Mouse (Mus musculus) Patski (cell line): ENCODE results near the gene Hnrnpf. TPM values are rescaled to one million over a fixed set of nuclear protein-coding genes. Genes with fewer than 3 reads are reported as not detected.
"Not testable (repeated sequence)": the region's sequence is repeated elsewhere in the genome, so short reads cannot be mapped to it uniquely, and the experiment has no call there.

Experiments
- ATAC-seq: fragments of 100-300 bp; one replicate; pipeline ENCODE4 v1.8.0; 2021
- CTCF ChIA-PET: fragments of 350-600 bp; sonication (Branson Sonifier 250); formaldehyde crosslinking; loops from one replicate; lab custom pipeline; 2022; ENCODE audit warnings: inconsistent platforms; lab: Charles Lee
- POLR2A ChIA-PET: fragments of 350-600 bp; sonication (Branson Sonifier 250); formaldehyde crosslinking; loops from one replicate; lab custom pipeline; 2022; ENCODE audit warnings: antibody characterized with exemption, inconsistent platforms; lab: Charles Lee
- DNase-seq: peaks from one replicate; pipeline ENCODE4 v3.0.0-alpha.2; 2011; ENCODE audit warnings: low read depth, low spot score
- H3K27me3 ChIP-seq: fragments of 371-371 bp; one replicate; pipeline ENCODE4 v1.5.1; 2021
- CTCF ChIP-seq: fragments of 100-300 bp; IDR thresholded peaks from one replicate; pipeline ENCODE4 v1.5.1; 2021
- in situ Hi-C: fragments of 300-500 bp; cut with MboI; formaldehyde crosslinking; loops from 3 replicates; pipeline ENCODE4 v1.11.1; 2018; ENCODE audit warnings: low pct_unique_long_range_greater_than_20kb, mixed read lengths
- polyA plus RNA-seq: library from polyadenylated mRNA; unstranded; gene quantifications from one replicate; pipeline ENCODE4 v1.2.3, GENCODE M21; 2021

Hnrnpf gene
- polyA plus RNA-seq: 521 TPM

DNA sequence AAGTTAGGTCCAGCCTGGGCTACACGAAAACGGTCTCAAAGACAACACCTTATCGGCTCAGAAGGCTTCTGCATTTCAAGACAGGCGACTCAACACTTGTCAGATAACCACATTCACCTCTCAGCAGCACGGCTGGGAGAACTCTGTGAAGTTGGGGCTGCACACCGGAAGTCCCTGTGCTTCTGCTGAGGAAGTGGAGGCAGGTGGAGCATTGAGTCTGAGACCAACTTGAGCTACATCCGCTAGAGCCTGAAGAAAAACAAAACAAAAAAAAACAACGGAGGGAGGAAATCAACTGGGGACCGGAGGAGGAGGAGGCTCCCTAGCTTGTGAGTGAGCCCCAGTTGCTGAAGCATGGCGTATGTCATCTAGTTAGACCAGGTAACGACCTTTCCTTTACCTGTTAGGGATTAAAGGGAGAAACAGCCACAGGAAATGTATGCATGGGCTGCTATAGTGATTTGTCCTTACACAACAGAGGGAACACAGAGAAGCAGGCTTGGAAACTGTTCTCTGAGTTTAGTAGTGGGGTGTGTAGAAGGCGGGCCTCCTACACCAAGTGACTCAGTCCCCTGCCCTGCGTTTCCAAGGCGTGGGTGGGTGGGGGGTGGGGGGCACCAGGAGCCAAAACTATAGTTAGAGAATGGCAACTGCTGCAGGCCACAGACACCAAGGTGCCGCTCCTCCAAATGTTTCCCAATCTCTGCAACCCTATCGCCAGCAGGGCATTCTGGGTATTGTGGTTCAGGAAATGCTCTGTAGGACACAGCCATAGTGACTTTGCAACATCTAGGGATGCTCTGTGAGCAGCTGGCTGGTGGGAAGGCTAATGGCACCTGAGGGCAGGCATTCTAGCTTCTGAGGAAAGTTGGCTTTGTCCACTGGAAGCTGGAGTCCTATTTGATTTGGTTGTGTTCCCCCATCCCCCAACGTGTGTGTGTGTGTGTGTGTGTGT lies at the start of gene Hnrnpf:
TSS of gene Hnrnpf (plus strand) at position 199 of the 955 bp plus-strand sequence.
- H3K27me3 ChIP-seq: no peaks in the 10 kb centered on the region
- ChIA-PET POLR2A (no interaction called here), CTCF (interaction anchor here (1.3 to 2.0 kb wide), 2 partner anchors 9 to 12 kb away, joined by 3 to 5 read pairs; no protein-coding TSS in a partner anchor)
- in situ Hi-C loops: no loop called here
- DNase-seq: no peak
- no peak for TF ChIP-seq CTCF
- ATAC-seq: no peak

DNA sequence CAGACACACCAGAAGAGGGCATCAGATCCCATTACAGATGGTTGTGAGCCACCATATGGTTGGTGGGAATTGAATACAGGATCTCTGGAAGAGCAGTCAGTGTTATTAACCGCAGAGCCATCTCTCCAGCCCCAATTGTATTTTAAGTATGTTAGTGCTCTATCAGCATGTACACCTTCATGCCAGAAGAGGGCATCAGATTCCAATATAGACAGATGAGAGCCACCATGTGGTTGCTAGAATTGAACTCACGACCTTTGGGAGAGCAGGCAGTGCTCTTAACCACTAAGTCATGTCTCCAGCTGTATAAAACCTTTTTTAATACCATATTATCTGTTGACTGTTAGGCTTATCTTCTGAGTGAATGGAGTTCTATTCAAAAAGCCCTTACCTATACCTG lies 48.4 kb upstream of the Hnrnpf start:
- ChIA-PET CTCF (interaction anchor here (0.9 kb wide), 1 partner anchor 8 kb away, joined by 3 read pairs; no protein-coding TSS in a partner anchor), POLR2A (no interaction called here)
- DNase-seq (no peak), ATAC-seq (no peak)
- TF ChIP-seq CTCF: peak; percentile 65
- no peaks in the 10 kb centered on the region for H3K27me3 ChIP-seq
- in situ Hi-C loops: loop anchor here (5.0 to 25.0 kb wide), 2 partner anchors 156 to 536 kb away; no protein-coding TSS in a partner anchor

DNA sequence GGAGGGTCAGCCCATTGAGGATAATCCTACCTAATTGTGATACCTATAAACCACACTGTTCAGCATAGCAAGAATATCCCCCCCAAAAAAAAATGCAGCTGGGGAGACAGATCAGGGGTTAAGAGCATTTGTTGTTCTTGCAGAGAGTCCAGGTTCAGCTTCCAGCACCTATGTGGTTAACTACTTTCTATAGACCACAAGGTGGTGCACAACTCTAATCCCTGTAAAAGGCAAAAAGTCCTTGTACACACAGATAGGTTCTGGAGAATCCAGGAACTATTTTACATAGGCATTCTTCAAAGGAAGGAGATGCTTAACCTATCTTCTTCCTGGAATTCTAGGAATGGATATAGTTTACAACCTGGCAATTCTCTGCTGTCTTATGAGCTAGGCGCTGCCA lies 42.1 kb upstream of the Hnrnpf start:
- ChIA-PET CTCF (interaction anchor here (1.7 kb wide), 1 partner anchor 63 kb away, joined by 4 read pairs; no protein-coding TSS in a partner anchor), POLR2A (interaction anchor here (1.4 kb wide), 1 partner anchor 23 kb away, joined by 3 read pairs; no protein-coding TSS in a partner anchor)
- in situ Hi-C loops: loop anchor here (25.0 kb wide), 1 partner anchor 529 kb away; no protein-coding TSS in a partner anchor
- H3K27me3 ChIP-seq: no peaks in the 10 kb centered on the region
- TF ChIP-seq CTCF: peak; percentile 27
- no peak for DNase-seq
- no peak for ATAC-seq

DNA sequence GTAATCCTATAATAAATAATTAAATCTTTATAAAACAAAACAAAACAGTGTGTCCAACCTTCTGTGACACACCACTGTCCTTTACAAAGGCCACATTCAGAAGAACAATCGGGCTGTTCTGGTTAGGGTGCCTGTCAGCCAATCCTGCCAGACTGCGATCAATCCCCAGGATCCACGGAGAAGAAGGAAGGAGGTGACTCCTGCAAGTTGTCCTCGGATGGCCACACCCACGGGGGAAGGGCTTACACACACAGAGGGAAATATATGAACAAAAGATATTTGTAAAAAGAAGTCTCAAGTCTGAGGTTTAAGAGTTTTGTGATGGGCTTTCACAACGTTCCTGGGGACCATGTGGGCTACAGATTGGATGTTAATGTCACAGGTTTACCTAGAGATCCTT lies 38.3 kb upstream of the Hnrnpf start, which contains the start of gene Zfp239:
TSS of gene Zfp239 (plus strand) at position 253 of the 400 bp plus-strand sequence.
- DNase-seq (no peak), ATAC-seq (no peak)
- ChIA-PET CTCF (no interaction called here), POLR2A (no interaction called here)
- H3K27me3 ChIP-seq: no peaks in the 10 kb centered on the region
- in situ Hi-C loops: loop anchor here (25.0 kb wide), 1 partner anchor 525 kb away; no protein-coding TSS in a partner anchor
- no peak for TF ChIP-seq CTCF

DNA sequence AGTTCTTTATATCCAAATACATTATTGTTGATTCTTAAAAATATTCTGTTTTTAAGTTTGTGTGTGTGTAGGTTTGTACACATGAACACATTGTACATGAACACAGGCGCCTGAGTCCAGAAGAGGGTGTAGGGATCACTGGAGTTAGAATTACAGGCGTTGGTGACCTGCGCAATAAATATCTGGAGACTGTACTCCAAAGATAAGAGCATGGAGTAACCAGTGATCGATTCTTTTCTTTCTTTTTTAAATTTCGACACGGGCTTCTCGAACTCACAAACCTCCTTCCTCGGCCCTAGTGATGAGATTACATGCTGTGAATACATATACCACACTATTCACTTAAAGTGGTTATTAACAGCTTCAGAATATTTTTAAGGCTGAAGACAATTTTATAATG lies 37.7 kb upstream of the Hnrnpf start:
- POLR2A ChIA-PET: interaction anchor here (1.3 kb wide), 1 partner anchor 19 kb away, joined by 4 read pairs; no protein-coding TSS in a partner anchor
- ATAC-seq (no peak), DNase-seq (no peak)
- no peak for TF ChIP-seq CTCF
- H3K27me3 ChIP-seq: no peaks in the 10 kb centered on the region
- CTCF ChIA-PET: interaction anchor here (2.4 kb wide), 1 partner anchor 59 kb away, joined by 8 read pairs; no protein-coding TSS in a partner anchor
- in situ Hi-C loops: loop anchor here (25.0 kb wide), 1 partner anchor 525 kb away; no protein-coding TSS in a partner anchor

DNA sequence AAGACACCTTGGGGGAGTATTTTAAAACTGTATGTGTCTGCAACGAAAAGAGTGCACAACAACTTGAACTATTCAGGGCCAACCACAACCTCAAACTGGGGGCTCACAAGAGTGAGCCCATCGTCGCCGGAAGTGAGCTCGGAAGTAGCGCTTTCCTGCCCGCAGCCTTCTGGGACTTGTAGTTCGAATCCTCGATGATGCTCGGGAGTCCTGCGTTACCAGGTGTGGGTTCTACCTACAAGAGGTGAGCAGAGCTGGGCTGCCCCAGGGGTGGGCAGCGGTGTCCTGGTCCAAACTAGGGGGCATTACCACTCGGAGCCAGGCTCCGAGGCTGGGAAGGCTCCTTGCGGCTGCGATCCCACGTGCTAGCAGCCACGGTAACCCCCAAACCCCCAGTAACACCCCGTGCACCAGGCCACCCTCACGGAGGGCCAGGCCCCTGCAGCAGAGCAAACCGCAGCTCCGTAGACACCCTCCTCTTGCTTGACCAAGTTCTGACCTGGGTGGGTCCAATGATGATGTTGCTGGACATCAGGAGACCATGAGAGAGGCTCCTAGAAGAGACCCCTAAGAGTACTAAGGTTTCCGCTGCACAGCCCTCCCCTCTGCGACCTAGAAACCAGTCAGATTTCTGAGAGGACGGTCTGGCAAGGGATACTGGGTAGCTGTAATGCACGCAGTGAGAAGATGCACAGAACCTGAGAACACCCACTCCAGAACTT lies 37.1 kb upstream of the Hnrnpf start:
- in situ Hi-C loops: loop anchor here (25.0 kb wide), 1 partner anchor 524 kb away; no protein-coding TSS in a partner anchor
- DNase-seq (no peak), ATAC-seq (peak; percentile 73)
- ChIA-PET CTCF (interaction anchor here (1.4 to 2.4 kb wide), 2 partner anchors 16 to 58 kb away, joined by 3 to 8 read pairs; no protein-coding TSS in a partner anchor), POLR2A (interaction anchor here (0.9 to 1.3 kb wide), 3 partner anchors 16 to 22 kb away, joined by 3 to 4 read pairs (median 4); partner anchors contain the start of gene Zfp637)
- TF ChIP-seq CTCF: no peak
- H3K27me3 ChIP-seq: no peaks in the 10 kb centered on the region

DNA sequence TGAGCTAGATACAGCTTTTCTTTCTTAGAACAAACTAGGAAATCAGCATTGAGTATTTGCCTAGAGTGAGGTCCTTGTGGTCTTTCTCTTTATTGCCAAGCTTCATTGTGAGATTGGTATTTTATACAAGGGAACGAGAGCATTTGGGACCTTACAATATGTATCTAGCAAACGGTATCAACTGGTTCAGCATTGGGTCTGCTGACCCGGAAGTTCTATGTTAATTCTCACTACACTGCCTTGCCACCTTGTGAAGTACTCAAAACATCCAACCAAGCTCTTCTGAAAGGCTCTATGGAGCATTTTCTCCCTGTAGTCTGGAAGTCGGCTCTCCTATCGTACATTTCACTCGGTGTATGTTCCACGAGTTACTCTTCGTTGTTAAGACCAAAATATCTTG lies 36.4 kb upstream of the Hnrnpf start:
- POLR2A ChIA-PET: interaction anchor here (0.9 to 1.3 kb wide), 3 partner anchors 15 to 23 kb away, joined by 3 to 4 read pairs (median 4); partner anchors contain the start of gene Zfp637
- TF ChIP-seq CTCF: no peak
- in situ Hi-C loops: loop anchor here (25.0 kb wide), 1 partner anchor 524 kb away; no protein-coding TSS in a partner anchor
- ATAC-seq: no peak
- CTCF ChIA-PET: interaction anchor here (1.4 to 2.4 kb wide), 2 partner anchors 15 to 57 kb away, joined by 3 to 8 read pairs; no protein-coding TSS in a partner anchor
- DNase-seq: no peak
- no peaks in the 10 kb centered on the region for H3K27me3 ChIP-seq

DNA sequence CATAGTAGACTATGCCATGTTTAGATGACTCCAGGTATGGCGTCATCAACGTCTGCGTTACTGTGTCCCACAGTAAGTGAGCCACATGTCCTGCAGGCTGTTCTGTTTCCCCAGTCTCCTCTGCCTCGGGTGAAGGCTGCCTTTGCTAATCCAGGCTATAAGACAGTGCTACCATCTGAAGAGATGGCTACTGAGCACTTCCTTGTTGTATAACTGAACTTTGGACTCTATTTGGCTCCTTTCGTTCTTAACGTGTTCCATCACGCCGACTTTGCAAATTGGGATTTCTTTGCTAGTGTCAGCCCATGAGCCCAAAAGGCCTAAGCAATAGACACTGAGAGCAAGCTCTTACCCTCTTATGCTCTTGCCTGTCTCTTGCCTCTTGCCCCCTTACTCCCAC lies 31.9 kb upstream of the Hnrnpf start:
- DNase-seq: no peak
- TF ChIP-seq CTCF: no peak
- in situ Hi-C loops: loop anchor here (25.0 kb wide), 1 partner anchor 519 kb away; no protein-coding TSS in a partner anchor
- ChIA-PET POLR2A (no interaction called here), CTCF (interaction anchor here (1.7 kb wide), 1 partner anchor 52 kb away, joined by 6 read pairs; no protein-coding TSS in a partner anchor)
- no peaks in the 10 kb centered on the region for H3K27me3 ChIP-seq
- no peak for ATAC-seq

DNA sequence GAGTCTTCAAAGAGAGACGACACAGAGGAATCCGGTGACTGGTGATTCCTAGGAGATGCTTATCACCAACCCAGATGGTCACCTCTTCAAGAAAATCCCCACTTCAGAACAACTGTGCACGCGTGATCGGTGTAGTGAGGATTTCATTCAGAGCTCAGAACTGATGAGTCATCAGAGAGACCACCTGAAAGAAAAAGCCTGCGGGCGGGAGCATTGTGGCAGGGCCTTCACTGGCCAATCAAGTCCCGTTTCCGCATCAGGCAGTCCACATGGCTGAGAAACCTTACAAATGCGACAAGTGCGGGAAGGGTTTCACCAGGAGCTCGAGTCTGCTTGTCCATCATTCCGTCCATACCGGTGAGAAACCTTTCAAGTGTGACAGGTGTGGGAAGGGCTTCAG lies 29.1 kb upstream of the Hnrnpf start:
- TF ChIP-seq CTCF: no peak
- H3K27me3 ChIP-seq: no peaks in the 10 kb centered on the region
- ATAC-seq: no peak
- POLR2A ChIA-PET: no interaction called here
- in situ Hi-C loops: loop anchor here (25.0 kb wide), 1 partner anchor 516 kb away; no protein-coding TSS in a partner anchor
- CTCF ChIA-PET: interaction anchor here (1.5 kb wide), 1 partner anchor 29 kb away, joined by 3 read pairs; no protein-coding TSS in a partner anchor
- no peak for DNase-seq

DNA sequence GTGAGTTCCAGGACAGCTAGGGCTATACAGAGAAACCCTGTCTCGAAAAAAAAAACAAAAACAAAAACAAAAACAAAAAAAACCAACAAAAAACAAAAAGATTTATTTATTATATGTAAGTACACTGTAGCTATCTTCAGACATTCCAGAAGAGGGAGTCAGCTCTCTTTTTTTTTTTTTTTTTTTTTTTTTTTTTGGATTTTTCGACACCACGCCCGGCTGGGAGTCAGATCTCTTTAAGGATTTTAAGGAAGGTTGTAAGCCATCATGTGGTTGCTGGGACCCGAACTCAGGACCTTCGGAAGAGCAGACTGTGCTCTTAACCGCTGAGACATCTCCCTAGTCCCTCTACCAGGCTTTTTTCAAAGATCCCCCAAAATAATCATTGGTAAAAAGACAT lies 26.7 kb upstream of the Hnrnpf start:
- DNase-seq, CTCF ChIA-PET, ATAC-seq, H3K27me3 ChIP-seq: not testable (repeated sequence)
- POLR2A ChIA-PET: interaction anchor here (0.6 to 0.7 kb wide), 3 partner anchors 46 to 498 kb away, joined by 3 to 5 read pairs (median 3); no protein-coding TSS in a partner anchor
- in situ Hi-C loops: loop anchor here (25.0 kb wide), 1 partner anchor 514 kb away; no protein-coding TSS in a partner anchor
